Mouse (Mus musculus) heart, embryonic 11.5 days (tissue): Measurements from ENCODE around the gene Ddx17. TPM values are rescaled to one million over a fixed set of nuclear protein-coding genes. Genes with fewer than 3 reads are reported as not detected.

ENCODE experiments used
- ATAC-seq: fragments of 200-750 bp; cut with Nextera tagmentation; replicated peaks from 2 replicates; pipeline ENCODE4 v1.8.0; 2017; ENCODE audit warnings: moderate library complexity; ENCODE audit not compliant: insufficient number of reproducible peaks, low FRiP score, low TSS enrichment
- H3K27ac ChIP-seq: fragments of 300-500 bp; sonication (generic); 2 replicates; pipeline ENCODE4 v1.5.1; 2014; ENCODE audit warnings: mild to moderate bottlenecking, low read depth, low read length
- H3K27me3 ChIP-seq: fragments of 300-500 bp; sonication (generic); 2 replicates; pipeline ENCODE4 v1.6.1; 2014; ENCODE audit warnings: mild to moderate bottlenecking, low read length, mixed read lengths; ENCODE audit not compliant: control insufficient read depth, insufficient read depth
- H3K36me3 ChIP-seq: fragments of 300-500 bp; sonication (generic); 2 replicates; pipeline ENCODE4 v1.6.1; 2014; ENCODE audit warnings: mild to moderate bottlenecking, low read length, moderate library complexity, mixed read lengths; ENCODE audit not compliant: control insufficient read depth, insufficient read depth
- H3K4me1 ChIP-seq: fragments of 300-500 bp; sonication (generic); 2 replicates; pipeline ENCODE4 v1.6.1; 2014; ENCODE audit warnings: low read length; ENCODE audit not compliant: control insufficient read depth, insufficient read depth
- H3K4me2 ChIP-seq: fragments of 300-500 bp; sonication (generic); 2 replicates; pipeline ENCODE4 v1.6.1; 2014; ENCODE audit warnings: mild to moderate bottlenecking, moderate library complexity
- H3K4me3 ChIP-seq: fragments of 300-500 bp; sonication (generic); 2 replicates; pipeline ENCODE4 v1.5.1; 2014; ENCODE audit warnings: low read depth, low read length
- H3K9ac ChIP-seq: fragments of 300-500 bp; sonication (generic); 2 replicates; pipeline ENCODE4 v1.6.1; 2014; ENCODE audit warnings: mild to moderate bottlenecking, low read depth, low read length, moderate library complexity
- H3K9me3 ChIP-seq: fragments of 300-500 bp; sonication (generic); replicated peaks from 2 replicates; pipeline ENCODE4 v1.6.1; 2016; ENCODE audit warnings: low read length; ENCODE audit not compliant: control insufficient read depth
- WGBS: fragments of 180-500 bp; shearing (Covaris S2); extraction: QIAGEN DNeasy Blood & Tissue Kit; methylation state at CpG from one replicate; pipeline ENCODE4 v1.1.7; 2014; ENCODE audit not compliant: insufficient replicate concordance; 5-methylcytosine and 5-hydroxymethylcytosine counted together
- polyA plus RNA-seq: library from polyadenylated mRNA; unstranded; fragments of >200 nt; fragmentation: Nextera tagmentation; extraction: Ambion mirVana; gene quantifications from 2 replicates; pipeline ENCODE4 v1.2.1, GENCODE M21; 2014

The Ddx17 gene
- polyA plus RNA-seq, 1 experiment from 2014 or later = 60.1 TPM

GRCm38 (mm10) chr15:79548226-79548625, 1.7 kb upstream of the Ddx17 start:
- Histone ChIP-seq H3K27me3 (0 out of 2 replicates have a peak, but pooled peaks cover 2% of the 10 kb centered on the region), H3K27ac (no peak overlapping the region), H3K9me3 (no peaks in the 10 kb centered on the region), H3K36me3 (peaks cover 3% of the 10 kb centered on the region), H3K4me1 (peaks cover 12% of the 10 kb centered on the region), H3K4me2 (no peak overlapping the region), H3K9ac (no peak overlapping the region), H3K4me3 (no peak overlapping the region)
- WGBS = 93% methylated on average over 2 of the region's 2 CpGs
- ATAC-seq = no peak

- H3K9ac ChIP-seq = peak overlapping the region; percentile 100
- WGBS = 77% methylated on average over 17 of the region's 17 CpGs
Measured at GRCm38 (mm10) chr15:79547289-79547820, 814 bp upstream of the Ddx17 start.

GRCm38 (mm10) chr15:79545921-79546399, 581 bp downstream of the Ddx17 start:
- WGBS = under 1% methylated on average over 45 of the region's 52 CpGs
- no peaks in the 10 kb centered on the region for H3K9me3 ChIP-seq

More at GRCm38 (mm10) chr15:79547289-79547820, 814 bp upstream of the Ddx17 start:
- H3K4me3 ChIP-seq = peak overlapping the region; percentile 96
- H3K4me1 ChIP-seq = peaks cover 12% of the 10 kb centered on the region
- H3K36me3 ChIP-seq = peaks cover 11% of the 10 kb centered on the region
- peak overlapping the region; percentile 91 for H3K4me2 ChIP-seq
- 0 out of 2 replicates have a peak, but pooled peaks cover 1% of the 10 kb centered on the region for H3K27me3 ChIP-seq
- no peak for ATAC-seq
- H3K27ac ChIP-seq = peak overlapping the region; percentile 94
- no peaks in the 10 kb centered on the region for H3K9me3 ChIP-seq

GRCm38 (mm10) chr15:79545496-79545895, 1.0 kb downstream of the Ddx17 start:
- Histone ChIP-seq H3K4me3 (peak overlapping the region; percentile 96), H3K27ac (peak overlapping the region; percentile 97), H3K4me1 (peaks cover 12% of the 10 kb centered on the region), H3K27me3 (no peaks in the 10 kb centered on the region), H3K9ac (peak overlapping the region; percentile 100), H3K9me3 (no peaks in the 10 kb centered on the region), H3K4me2 (peak overlapping the region; percentile 91), H3K36me3 (peaks cover 26% of the 10 kb centered on the region)
- ATAC-seq = no peak
- 7% methylated on average over 3 of the region's 3 CpGs for WGBS

More at GRCm38 (mm10) chr15:79545921-79546399, 581 bp downstream of the Ddx17 start:
- no peaks in the 10 kb centered on the region for H3K27me3 ChIP-seq
- ATAC-seq = peak; percentile 69
- peaks cover 12% of the 10 kb centered on the region for H3K4me1 ChIP-seq
- H3K4me3 ChIP-seq = peak overlapping the region; percentile 96
- peaks cover 22% of the 10 kb centered on the region for H3K36me3 ChIP-seq
- peak overlapping the region; percentile 97 for H3K27ac ChIP-seq
- H3K4me2 ChIP-seq = peak overlapping the region; percentile 91
- H3K9ac ChIP-seq = peak overlapping the region; percentile 100

GRCm38 (mm10) chr15:79543968-79544367, 2.6 kb downstream of the Ddx17 start:
- peak overlapping the region; percentile 96; the same call in 1 of the 2 replicates for H3K4me3 ChIP-seq
- ATAC-seq = no peak
- WGBS = 93% methylated on average over 3 of the region's 3 CpGs
- no peak overlapping the region for H3K9ac ChIP-seq
- H3K27ac ChIP-seq = no peak overlapping the region
- peaks cover 40% of the 10 kb centered on the region for H3K36me3 ChIP-seq
- H3K4me1 ChIP-seq = peaks cover 12% of the 10 kb centered on the region
- H3K27me3 ChIP-seq = no peaks in the 10 kb centered on the region
- H3K4me2 ChIP-seq = peak overlapping the region; percentile 91
- H3K9me3 ChIP-seq = no peaks in the 10 kb centered on the region

GRCm38 (mm10) chr15:79533796-79534195, 12.7 kb downstream of the Ddx17 start:
- WGBS = 90% methylated on average over 3 of the region's 3 CpGs
- no peak overlapping the region for H3K4me2 ChIP-seq

GRCm38 (mm10) chr15:79529935-79530334, 16.6 kb downstream of the Ddx17 start:
- Histone ChIP-seq H3K4me3 (no peak overlapping the region), H3K36me3 (peaks cover 45% of the 10 kb centered on the region), H3K4me2 (no peak overlapping the region), H3K27me3 (no peaks in the 10 kb centered on the region), H3K4me1 (no peaks in the 10 kb centered on the region), H3K27ac (no peak overlapping the region), H3K9me3 (no peaks in the 10 kb centered on the region), H3K9ac (no peak overlapping the region)
- ATAC-seq = no peak
- 90% methylated on average over 7 of the region's 7 CpGs for WGBS

More at GRCm38 (mm10) chr15:79533796-79534195, 12.7 kb downstream of the Ddx17 start:
- Histone ChIP-seq H3K27me3 (no peaks in the 10 kb centered on the region), H3K27ac (no peak overlapping the region), H3K4me3 (no peak overlapping the region), H3K4me1 (no peaks in the 10 kb centered on the region), H3K9me3 (no peaks in the 10 kb centered on the region), H3K36me3 (peaks cover 64% of the 10 kb centered on the region), H3K9ac (no peak overlapping the region)
- ATAC-seq = no peak

- no peak overlapping the region for H3K27ac ChIP-seq
- no peak overlapping the region for H3K9ac ChIP-seq
- ATAC-seq = no peak
- WGBS = 73% methylated on average over 5 of the region's 5 CpGs
- peaks cover 37% of the 10 kb centered on the region for H3K36me3 ChIP-seq
- no peak overlapping the region for H3K4me2 ChIP-seq
- no peak overlapping the region for H3K4me3 ChIP-seq
- H3K4me1 ChIP-seq = no peaks in the 10 kb centered on the region
- H3K9me3 ChIP-seq = no peaks in the 10 kb centered on the region
- no peaks in the 10 kb centered on the region for H3K27me3 ChIP-seq
Measured at GRCm38 (mm10) chr15:79527991-79528639, 18.4 kb downstream of the Ddx17 start.
